Mouse (Mus musculus): ENCODE data around the gene Slc35g3. TPM values are rescaled to one million over a fixed set of nuclear protein-coding genes. Genes with fewer than 3 reads are reported as not detected.

The Slc35g3 gene
- polyA plus RNA-seq, 1 experiment from 2014 or later = not detected

GRCm38 (mm10) chr11:69711082-69711481 lies 50.7 kb downstream of the Slc35g3 start:
- H3K27ac ChIP-seq = no peak overlapping the region
- H3K36me3 ChIP-seq (ENCODE audit: inconsistent target) = no peaks in the 10 kb centered on the region
- H3K4me3 ChIP-seq (ENCODE audit: inconsistent target) = no peak overlapping the region
- WGBS (ENCODE audit: missing documents) = 76% methylated on average over 2 of the region's 2 CpGs
- H3K79me2 ChIP-seq (ENCODE audit: inconsistent target) = no peaks in the 10 kb centered on the region

- no peak overlapping the region for H3K27ac ChIP-seq
- no peaks in the 10 kb centered on the region for H3K79me2 ChIP-seq (ENCODE audit: inconsistent target)
- H3K36me3 ChIP-seq (ENCODE audit: inconsistent target) = no peaks in the 10 kb centered on the region
- WGBS (ENCODE audit: missing documents) = 100% methylated on average over 3 of the region's 3 CpGs
- H3K4me3 ChIP-seq (ENCODE audit: inconsistent target) = no peak overlapping the region
These were observed 51.3 kb downstream of the Slc35g3 start for GRCm38 (mm10) chr11:69710470-69710869.

Other genes with a start within 250 kb of the Slc35g3 start
- gene Dnah2, start 212.9 kb downstream of the Slc35g3 start, polyA plus RNA-seq (2018) = 0.32 to 3.0 TPM (median 1.5 TPM) in 3 replicates
- gene Efnb3, start 201.8 kb downstream of the Slc35g3 start, polyA plus RNA-seq (2018) = 0.06 TPM in 1 of 3 replicates, not detected in the others
- gene Wrap53, start 181.7 kb downstream of the Slc35g3 start, polyA plus RNA-seq (2018) = 4.4 to 5.0 TPM (median 5.0 TPM) in 3 replicates
- 32.6 to 59.9 TPM (median 52.5 TPM) in 3 replicates for gene Trp53, start 181.6 kb downstream of the Slc35g3 start, polyA plus RNA-seq (2018)
- gene Atp1b2, start 156.0 kb downstream of the Slc35g3 start, polyA plus RNA-seq (2018) = not detected in 3 replicates
- not detected in 3 replicates for gene Shbg, start 144.1 kb downstream of the Slc35g3 start, polyA plus RNA-seq (2018)
- 1.6 to 2.2 TPM (median 1.6 TPM) in 3 replicates for gene Sat2, start 139.9 kb downstream of the Slc35g3 start, polyA plus RNA-seq (2018)
- 36.0 to 36.7 TPM (median 36.3 TPM) in 3 replicates for gene Fxr2, start 129.0 kb downstream of the Slc35g3 start, polyA plus RNA-seq (2018)
- gene Sox15, start 106.7 kb downstream of the Slc35g3 start, polyA plus RNA-seq (2018) = 0.46 TPM in 1 of 3 replicates, not detected in the others
- 81.7 to 90.9 TPM (median 89.2 TPM) in 3 replicates for gene Mpdu1, start 99.3 kb downstream of the Slc35g3 start, polyA plus RNA-seq (2018)
- 3,562 to 8,261 TPM (median 3,776 TPM) in 3 replicates for gene Cd68, start 95.8 kb downstream of the Slc35g3 start, polyA plus RNA-seq (2018)
- gene Eif4a1, start 89.5 kb downstream of the Slc35g3 start, polyA plus RNA-seq (2018) = 683 to 1,306 TPM (median 693 TPM) in 3 replicates
- gene Senp3, start 79.9 kb downstream of the Slc35g3 start, polyA plus RNA-seq (2018) = 57.8 to 99.6 TPM (median 77.5 TPM) in 3 replicates
- 16.4 to 43.4 TPM (median 40.3 TPM) in 3 replicates for gene Tnfsf13, start 76.2 kb downstream of the Slc35g3 start, polyA plus RNA-seq (2018)
- 89.2 to 140 TPM (median 130 TPM) in 3 replicates for gene Tnfsf12, start 66.1 kb downstream of the Slc35g3 start, polyA plus RNA-seq (2018)
- gene Tnfsfm13, start 65.9 kb downstream of the Slc35g3 start, polyA plus RNA-seq (2018) = 25.2 to 36.9 TPM (median 25.5 TPM) in 3 replicates
- 63.4 to 133 TPM (median 79.6 TPM) in 3 replicates for gene Polr2a, start 3.3 kb downstream of the Slc35g3 start, polyA plus RNA-seq (2018)
- 11.6 to 17.8 TPM (median 12.0 TPM) in 3 replicates for gene Zbtb4, start 3.9 kb upstream of the Slc35g3 start, polyA plus RNA-seq (2018)
- gene Chrnb1, start 34.0 kb upstream of the Slc35g3 start, polyA plus RNA-seq (2018) = not detected in 3 replicates
- gene Fgf11, start 39.9 kb upstream of the Slc35g3 start, polyA plus RNA-seq (2018) = 0.69 to 2.7 TPM (median 2.3 TPM) in 3 replicates
- not detected in 3 replicates for gene Tmem102, start 43.7 kb upstream of the Slc35g3 start, polyA plus RNA-seq (2018)
- gene Gm39566, start 53.3 kb upstream of the Slc35g3 start, polyA plus RNA-seq (2018) = not detected in 3 replicates
- not detected in 3 replicates for gene Spem2, start 56.5 kb upstream of the Slc35g3 start, polyA plus RNA-seq (2018)
- gene Spem1, start 60.2 kb upstream of the Slc35g3 start, polyA plus RNA-seq (2018) = not detected in 3 replicates
- 0.80 to 2.1 TPM (median 1.0 TPM) in 3 replicates for gene Nlgn2, start 75.8 kb upstream of the Slc35g3 start, polyA plus RNA-seq (2018)
- 71.2 to 302 TPM (median 269 TPM) in 3 replicates for gene Tmem256, start 76.5 kb upstream of the Slc35g3 start, polyA plus RNA-seq (2018)
- gene Plscr3, start 84.4 kb upstream of the Slc35g3 start, polyA plus RNA-seq (2018) = 23.8 to 38.1 TPM (median 36.6 TPM) in 3 replicates
- not detected in 3 replicates for gene Tnk1, start 96.8 kb upstream of the Slc35g3 start, polyA plus RNA-seq (2018)
- gene Tmem95, start 116.0 kb upstream of the Slc35g3 start, polyA plus RNA-seq (2018) = not detected in 3 replicates
- gene Kctd11, start 119.4 kb upstream of the Slc35g3 start, polyA plus RNA-seq (2018) = 4.3 to 5.6 TPM (median 5.5 TPM) in 3 replicates
- 0.54 to 0.68 TPM (median 0.62 TPM) in 3 replicates for gene Acap1, start 133.6 kb upstream of the Slc35g3 start, polyA plus RNA-seq (2018)
- gene 2810408A11Rik, start 139.0 kb upstream of the Slc35g3 start, polyA plus RNA-seq (2018) = not detected in 3 replicates
- gene Neurl4, start 139.1 kb upstream of the Slc35g3 start, polyA plus RNA-seq (2018) = 14.9 to 19.2 TPM (median 15.6 TPM) in 3 replicates
- 48.3 to 74.1 TPM (median 49.3 TPM) in 3 replicates for gene Gps2, start 151.9 kb upstream of the Slc35g3 start, polyA plus RNA-seq (2018)
- gene Eif5a, start 160.0 kb upstream of the Slc35g3 start, polyA plus RNA-seq (2018) = 339 to 874 TPM (median 348 TPM) in 3 replicates
- not detected in 3 replicates for gene Ybx2, start 173.8 kb upstream of the Slc35g3 start, polyA plus RNA-seq (2018)
- gene Slc2a4, start 186.2 kb upstream of the Slc35g3 start, polyA plus RNA-seq (2018) = 0.13 to 0.50 TPM in 2 of 3 replicates, not detected in the other
- gene Cldn7, start 202.8 kb upstream of the Slc35g3 start, polyA plus RNA-seq (2018) = not detected in 3 replicates
- gene Ctdnep1, start 219.2 kb upstream of the Slc35g3 start, polyA plus RNA-seq (2018) = 102 to 235 TPM (median 115 TPM) in 3 replicates
- gene Elp5, start 220.5 kb upstream of the Slc35g3 start, polyA plus RNA-seq (2018) = 29.9 to 51.5 TPM (median 43.1 TPM) in 3 replicates
- 791 to 1,264 TPM (median 1,032 TPM) in 3 replicates for gene Gabarap, start 229.2 kb upstream of the Slc35g3 start, polyA plus RNA-seq (2018)
- 62.4 to 122 TPM (median 77.3 TPM) in 3 replicates for gene Phf23, start 233.8 kb upstream of the Slc35g3 start, polyA plus RNA-seq (2018)
- 10.8 to 21.7 TPM (median 11.8 TPM) in 3 replicates for gene Dvl2, start 238.6 kb upstream of the Slc35g3 start, polyA plus RNA-seq (2018)